Mouse (Mus musculus): ENCODE results near the gene Apaf1.

- TF ChIP-seq ZC3H11A (IDR thresholded peaks at IDR 0.05; ENCODE audit: low read depth, low read length) (peak; percentile 33; the same call in 1 of the 2 replicates), GATA1 (IDR thresholded peaks at IDR 0.05; ENCODE audit: low read depth, low read length) (no peak), POLR2A (IDR thresholded peaks at IDR 0.05; ENCODE audit: control insufficient read depth in 1 of 2, insufficient read depth in 1 of 2, low read depth in 1 of 2, low read length in 2 of 2, poor library complexity in 1 of 2) (no peak), TBP (IDR thresholded peaks at IDR 0.05; ENCODE audit: low read depth, low read length) (no peak), CTCF (IDR thresholded peaks at IDR 0.05 in 2 of 3, conservative IDR thresholded peaks at IDR 0.05 in 1 of 3; ENCODE audit: control insufficient read depth in 1 of 3, insufficient read depth in 1 of 3, low read depth in 2 of 3, low read length in 3 of 3, poor library complexity in 1 of 3, severe bottlenecking in 1 of 3) (peak; percentile 84 to 94 (median 92)), UBTF (IDR thresholded peaks at IDR 0.05; ENCODE audit: borderline replicate concordance, insufficient read depth, low read depth, low read length) (no peak), MAFK (IDR thresholded peaks at IDR 0.05; ENCODE audit: borderline replicate concordance, low read depth, low read length) (no peak), SIN3A (IDR thresholded peaks at IDR 0.05; ENCODE audit: low read length) (peak; percentile 33; the same call in 1 of the 2 replicates), EP300 (IDR thresholded peaks at IDR 0.05; ENCODE audit: low read depth in 1 of 2, low read length in 2 of 2) (no peak), CHD2 (IDR thresholded peaks at IDR 0.05; ENCODE audit: low read length) (no peak), GABPA (IDR thresholded peaks at IDR 0.05; ENCODE audit: low read depth, low read length) (no peak), ZNF384 (IDR thresholded peaks at IDR 0.05; ENCODE audit: low read depth, low read length) (no peak)
Observed at GRCm38 (mm10) chr10:91033942-91034341, 48.6 kb downstream of the Apaf1 start.

All from MEL (cell line).